Mouse (Mus musculus) G1E (cell line): ENCODE data around the gene Mllt11. TPM values are rescaled to one million over a fixed set of nuclear protein-coding genes. Genes with fewer than 3 reads are reported as not detected.

Source experiments
- ATAC-seq: 2 replicates; pipeline ENCODE4 v1.8.0; 2016; ENCODE audit warnings: mild to moderate bottlenecking; ENCODE audit not compliant: insufficient number of reproducible peaks, poor library complexity, low FRiP score, severe bottlenecking; ENCODE audit errors: extremely low read depth
- DNase-seq: peaks from one replicate; pipeline ENCODE4 v3.0.0; 2012; ENCODE audit warnings: low spot score
- H3K27me3 ChIP-seq: 2 replicates; pipeline ENCODE4 v1.6.1; 2012; ENCODE audit warnings: mild to moderate bottlenecking, low read length, inconsistent platforms; ENCODE audit not compliant: insufficient read depth
- H3K36me3 ChIP-seq: replicated peaks from 2 replicates; pipeline ENCODE3; 2012; ENCODE audit warnings: mild to moderate bottlenecking, inconsistent platforms
- H3K4me1 ChIP-seq: 2 replicates; pipeline ENCODE4 v1.6.1; 2012; ENCODE audit warnings: low read depth, low read length, inconsistent platforms, mixed read lengths; ENCODE audit not compliant: insufficient read depth
- H3K4me3 ChIP-seq: 2 replicates; pipeline ENCODE4 v1.5.1; 2012; ENCODE audit warnings: low read depth, mild to moderate bottlenecking, inconsistent platforms, low read length, moderate library complexity, mixed read lengths
- H3K9me3 ChIP-seq: replicated peaks from 2 replicates; pipeline ENCODE4 v1.6.1; 2012; ENCODE audit warnings: inconsistent platforms
- CTCF ChIP-seq: IDR thresholded peaks from 2 replicates; pipeline ENCODE4 v1.5.1; 2012; ENCODE audit warnings: low read depth, low read length, inconsistent platforms, mixed read lengths
- GATA1 ChIP-seq: IDR thresholded peaks from 2 replicates; pipeline ENCODE4 v1.6.1; 2012; ENCODE audit warnings: borderline replicate concordance, low read length, inconsistent platforms, mixed read lengths
- GATA2 ChIP-seq: IDR thresholded peaks from 2 replicates; pipeline ENCODE4 v1.6.1; 2012; ENCODE audit warnings: low read depth, low read length, inconsistent platforms, borderline replicate concordance
- POLR2AphosphoS5 ChIP-seq: IDR thresholded peaks from 2 replicates; pipeline ENCODE4 v1.6.1; 2012; ENCODE audit warnings: low read depth, low read length, inconsistent platforms; ENCODE audit not compliant: insufficient replicate concordance
- TAL1 ChIP-seq: conservative IDR thresholded peaks from 2 replicates; pipeline ENCODE4 v1.6.1; 2012; ENCODE audit warnings: low read depth, low read length, inconsistent platforms, mixed read lengths
- polyA plus RNA-seq: library from polyadenylated mRNA; stranded (reverse); fragments of >175 nt; gene quantifications from 2 replicates; pipeline ENCODE4 v1.2.3, GENCODE M21; 2012
- total RNA-seq, 2 experiments: library from RNA; stranded (forward) in 1 of 2; stranded (reverse) in 1 of 2; fragments of 200-1000 nt in 1 of 2; fragments of >200 nt in 1 of 2; fragmentation: Nextera tagmentation in 1 of 2; gene quantifications; 2 replicates each; pipeline ENCODE4 v1.2.3; 2014 to 2017

Gene Mllt11
- total and polyA plus RNA-seq, 3 experiments: 4.1 to 10.4 (median 7.7) TPM

GRCm38 (mm10) chr3:95229781-95230494 is 2.0 kb downstream of the Mllt11 start:
- H3K27me3 ChIP-seq: no peaks in the 10 kb centered on the region
- H3K9me3 ChIP-seq: no peaks in the 10 kb centered on the region
- H3K4me1 ChIP-seq: peaks cover 56% of the 10 kb centered on the region
- TF ChIP-seq POLR2AphosphoS5: no peak
- TF ChIP-seq GATA2: no peak
- no peak for TF ChIP-seq GATA1
- no peak for TF ChIP-seq CTCF
- no peak for TF ChIP-seq TAL1
- DNase-seq: peak; percentile 82
- ATAC-seq: peak; percentile 19; the same call in 1 of the 2 replicates
- H3K36me3 ChIP-seq: peaks cover 58% of the 10 kb centered on the region
- peak overlapping the region; percentile 78 for H3K4me3 ChIP-seq

DNA sequence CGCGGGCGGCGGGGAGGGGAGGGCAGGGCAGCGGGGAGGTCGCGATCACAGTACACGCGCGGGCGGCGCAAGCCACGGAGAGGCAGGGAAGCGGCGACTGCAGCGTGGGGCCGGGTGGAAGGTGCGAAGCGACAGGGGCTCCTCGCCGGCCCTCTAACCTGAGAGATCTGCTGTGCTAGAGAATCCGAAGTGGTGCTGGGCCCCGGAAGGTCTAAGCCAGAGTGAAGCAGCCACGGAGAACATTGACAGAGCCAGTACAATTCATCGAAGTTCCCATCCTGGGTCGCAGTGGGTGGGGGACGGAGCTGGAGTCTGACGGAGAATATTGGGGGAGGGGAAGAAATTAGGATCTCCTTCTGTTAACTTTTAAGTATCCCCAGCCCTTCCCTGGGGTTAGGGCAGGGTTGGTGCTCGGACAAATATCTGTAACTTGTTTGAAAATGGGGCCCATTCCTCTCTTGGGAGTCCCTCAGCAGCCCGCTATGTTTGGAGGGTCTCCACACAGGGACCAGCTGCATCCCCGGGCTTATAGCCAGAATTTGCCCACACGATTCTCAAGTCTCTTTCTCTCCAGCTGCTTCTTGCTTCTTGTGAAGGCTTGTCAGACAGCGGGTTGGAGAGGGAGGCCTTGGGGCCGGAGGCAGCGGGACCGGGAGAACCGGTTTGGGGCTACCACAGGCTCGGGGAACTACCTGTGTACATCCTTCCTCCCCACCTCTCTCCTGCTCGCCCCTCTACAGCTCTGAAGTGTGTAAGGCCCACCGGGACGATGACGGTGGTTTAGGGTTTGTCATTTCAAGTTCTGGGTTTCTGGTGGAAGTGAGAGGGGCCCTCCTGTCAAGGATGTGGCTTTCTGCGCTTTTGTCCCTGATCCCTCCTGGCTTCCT is 2.8 kb downstream of the Mllt11 start:
- Histone ChIP-seq H3K4me1 (peaks cover 59% of the 10 kb centered on the region), H3K4me3 (peak overlapping the region; percentile 78), H3K36me3 (peaks cover 55% of the 10 kb centered on the region), H3K9me3 (no peaks in the 10 kb centered on the region), H3K27me3 (no peaks in the 10 kb centered on the region)
- TF ChIP-seq CTCF (no peak), TAL1 (no peak), POLR2AphosphoS5 (no peak), GATA1 (no peak)
- ATAC-seq (no peak), DNase-seq (peak; percentile 52)

GRCm38 (mm10) chr3:95228148-95228893 is 3.6 kb downstream of the Mllt11 start, which contains the start of gene Cdc42se1:
Gene Cdc42se1, plus strand, starts transcription at chr3:95228732.
- peak; percentile 61 for ATAC-seq
- H3K9me3 ChIP-seq: no peaks in the 10 kb centered on the region
- TF ChIP-seq GATA1 (no peak), TAL1 (no peak)
- peak within 1 kb of the TSS; percentile 78 for H3K4me3 ChIP-seq
- peak; percentile 95 for DNase-seq
- H3K36me3 ChIP-seq: peaks cover 54% of the 10 kb centered on the region
- H3K27me3 ChIP-seq: no peaks in the 10 kb centered on the region
- peaks cover 57% of the 10 kb centered on the region for H3K4me1 ChIP-seq

DNA sequence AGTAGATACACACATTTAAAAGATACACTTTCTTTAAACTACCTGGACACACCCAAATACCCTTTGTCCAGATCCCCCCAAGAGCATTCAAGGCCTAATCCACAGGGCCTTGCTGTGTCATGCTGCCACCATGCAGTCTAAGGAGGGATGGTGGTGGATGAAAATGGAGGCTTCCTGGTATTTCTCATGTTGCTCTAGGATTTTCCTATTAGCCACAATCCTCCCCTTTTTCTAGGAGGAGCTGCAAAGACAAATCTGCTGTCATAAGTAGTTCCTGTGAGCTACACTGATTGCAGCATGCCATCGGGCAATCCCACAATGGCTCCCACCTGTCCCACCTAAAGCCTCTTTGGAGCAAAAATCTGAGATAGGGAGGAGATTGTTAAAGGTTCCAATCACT is 4.8 kb downstream of the Mllt11 start:
- Histone ChIP-seq H3K4me3 (no peak overlapping the region), H3K4me1 (peaks cover 51% of the 10 kb centered on the region), H3K9me3 (no peaks in the 10 kb centered on the region), H3K36me3 (peaks cover 54% of the 10 kb centered on the region), H3K27me3 (no peaks in the 10 kb centered on the region)
- TF ChIP-seq GATA2 (no peak), CTCF (no peak), TAL1 (no peak), POLR2AphosphoS5 (no peak), GATA1 (no peak)
- no peak for DNase-seq
- ATAC-seq: no peak

DNA sequence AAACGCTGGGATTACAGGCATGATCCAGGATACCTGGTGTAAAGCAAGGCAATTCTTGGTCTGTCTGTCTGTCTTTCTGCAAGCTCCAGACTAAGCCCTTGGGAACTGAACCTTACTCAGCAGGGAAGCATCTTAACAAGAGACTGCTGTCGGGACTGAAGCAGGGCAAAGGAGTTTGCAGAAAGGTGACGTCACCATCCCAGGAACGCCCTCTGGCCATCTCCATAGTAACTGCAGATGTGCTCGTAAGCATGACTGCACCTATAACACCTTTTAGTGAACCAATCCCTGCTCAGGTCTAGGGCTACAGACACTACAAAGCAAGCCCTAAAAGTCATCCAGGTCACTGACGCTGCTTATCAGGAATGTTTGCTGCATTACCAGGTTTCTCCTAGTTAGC is 7.7 kb downstream of the Mllt11 start:
- Histone ChIP-seq H3K4me3 (no peak overlapping the region), H3K4me1 (peaks cover 31% of the 10 kb centered on the region), H3K36me3 (peaks cover 61% of the 10 kb centered on the region), H3K9me3 (no peaks in the 10 kb centered on the region), H3K27me3 (no peaks in the 10 kb centered on the region)
- TF ChIP-seq CTCF (no peak), TAL1 (no peak), POLR2AphosphoS5 (no peak), GATA1 (no peak)
- no peak for ATAC-seq
- DNase-seq: no peak

GRCm38 (mm10) chr3:95223041-95223440 is 8.9 kb downstream of the Mllt11 start:
- H3K4me1 ChIP-seq: peaks cover 35% of the 10 kb centered on the region
- no peak overlapping the region for H3K4me3 ChIP-seq
- DNase-seq (no peak), ATAC-seq (no peak)
- TF ChIP-seq TAL1 (no peak), CTCF (no peak), POLR2AphosphoS5 (no peak), GATA1 (no peak), GATA2 (no peak)
- no peaks in the 10 kb centered on the region for H3K27me3 ChIP-seq
- H3K9me3 ChIP-seq: no peaks in the 10 kb centered on the region
- peaks cover 64% of the 10 kb centered on the region for H3K36me3 ChIP-seq
